8 mouse cellular contexts compared by ENCODE assay signal in the genomic region with DNA sequence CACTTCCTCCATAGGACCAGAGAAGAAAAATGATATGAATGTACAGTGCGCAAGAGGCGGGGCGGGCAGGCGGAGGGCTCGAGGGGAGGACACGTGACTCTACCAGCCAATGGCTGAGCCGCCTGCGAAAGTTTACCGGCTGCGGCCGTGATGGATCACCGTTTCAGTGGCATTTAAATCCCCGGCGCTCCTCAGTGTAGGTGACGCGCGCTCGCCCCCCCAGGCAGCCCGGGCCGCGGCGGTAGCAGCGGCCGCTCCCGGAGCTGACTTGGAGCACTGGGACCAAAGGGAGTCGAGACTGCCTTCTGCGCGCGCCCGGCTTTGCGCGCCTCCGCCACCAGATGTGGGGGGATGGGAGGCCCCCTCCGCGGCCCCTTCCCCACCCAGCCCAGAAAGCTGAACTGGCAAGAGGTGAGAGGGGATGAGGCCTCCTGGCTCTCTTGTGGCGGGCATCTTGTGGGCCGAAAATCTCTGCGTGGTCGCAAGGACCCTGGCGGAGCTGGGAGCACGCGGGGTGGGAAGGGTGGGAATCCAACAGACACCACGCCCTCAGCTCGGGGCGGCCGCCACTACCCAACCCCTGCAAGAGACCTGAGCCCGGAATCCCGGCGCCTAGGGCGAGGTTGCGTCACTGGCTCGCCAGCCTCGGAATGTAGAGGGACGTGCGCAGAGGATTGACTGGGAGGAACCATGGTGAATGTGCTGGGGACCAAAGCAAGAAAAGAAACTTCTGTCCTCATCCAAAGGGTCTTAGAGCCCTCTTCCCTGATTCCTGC. TPM values are rescaled to one million over a fixed set of nuclear protein-coding genes. Genes with fewer than 3 reads are reported as not detected.
A peak's percentile ranks its signal among the peaks of the same experiment; 100 is the strongest.
DNase-seq lines count a peak whose midpoint lies in the region; ATAC-seq and TF ChIP-seq lines count a peak whose summit lies in the region.

A gene (minus strand): TSS at position 42 of the 776 bp plus-strand sequence.

- DNase-seq in left cerebral cortex, postnatal 4 days: peak; percentile 53
- DNase-seq in left cerebral cortex, adult 9 months (ENCODE audit: low spot score in 2 of 2): no peak
- DNase-seq in heart, postnatal 10 days: peak; percentile 69 to 70
- peak; percentile 88 to 93 for DNase-seq in kidney, postnatal 4 days
- DNase-seq in mesoderm, embryonic 11.5 days (ENCODE audit: low read depth, low spot score): peak; percentile 93
- DNase-seq in right cerebral cortex, postnatal 4 days: no peak

- H3K27me3 ChIP-seq in stomach, embryonic 15.5 days (replicated peaks): peaks cover 18% of the 10 kb centered on the region; the same call in 1 of the 2 replicates

- peak within 1 kb of the TSS; percentile 90 for H3K27ac ChIP-seq in embryonic fibroblast, embryonic 13.5 days (ENCODE audit: insufficient read depth, low read length)
- H3K27ac ChIP-seq in stomach, embryonic 15.5 days: peak within 1 kb of the TSS; percentile 96

- intact Hi-C loops in left cerebral cortex, postnatal 4 days (cut with DNase I): loop anchor here (5.0 kb wide), 1 partner anchor 151 kb away; no protein-coding TSS in a partner anchor
- intact Hi-C loops in heart, postnatal 10 days (cut with DNase I): loop anchor here (2.0 to 5.0 kb wide), 2 partner anchors 71 to 146 kb away; a partner anchor contains a TSS

- H3K9ac ChIP-seq in stomach, embryonic 15.5 days: peak within 1 kb of the TSS; percentile 67

- ATAC-seq in stomach, embryonic 15.5 days (ENCODE audit: insufficient read depth, low FRiP score, low read depth): peak; percentile 83

- H3K4me1 ChIP-seq in embryonic fibroblast, embryonic 13.5 days (ENCODE audit: control insufficient read depth, insufficient read depth, low read length): 0 out of 2 replicates have a peak, but pooled peaks cover 2% of the 10 kb centered on the region
- peaks cover 21% of the 10 kb centered on the region for H3K4me1 ChIP-seq in stomach, embryonic 15.5 days

- no peaks in the 10 kb centered on the region for H3K9me3 ChIP-seq in stomach, embryonic 15.5 days

- peak; percentile 70 for TF ChIP-seq POLR2A in embryonic fibroblast, embryonic 13.5 days (IDR thresholded peaks at IDR 0.05; ENCODE audit: low read depth, low read length)

- peak within 1 kb of the TSS; percentile 88 for H3K4me2 ChIP-seq in stomach, embryonic 15.5 days

- no peak for TF ChIP-seq CTCF in embryonic fibroblast, embryonic 13.5 days (IDR thresholded peaks at IDR 0.05; ENCODE audit: borderline replicate concordance, insufficient read depth, low read length)

- peak within 1 kb of the TSS; percentile 55 for H3K4me3 ChIP-seq in embryonic fibroblast, embryonic 13.5 days (ENCODE audit: insufficient read depth, low read length)
- H3K4me3 ChIP-seq in stomach, embryonic 15.5 days (replicated peaks): peak within 1 kb of the TSS; percentile 67

- under 1% methylated on average over 53 of the region's 55 CpGs for WGBS in stomach, embryonic 15.5 days

- H3K36me3 ChIP-seq in stomach, embryonic 15.5 days: no peaks in the 10 kb centered on the region

RNA-seq across cellular contexts. Expression of the gene that starts here (rescaled TPM):
- total RNA-seq in left cerebral cortex, postnatal 4 days (2021): not detected
- 2.4 and 3.0 TPM in 2 replicates for polyA plus RNA-seq in embryonic fibroblast, embryonic 13.5 days (2011; ENCODE audit: insufficient read length, low read depth, missing spikeins)
- total RNA-seq in heart, postnatal 10 days (2021): under 1 TPM; 0.22 to 0.30 TPM
- polyA plus RNA-seq in stomach, embryonic 15.5 days (2015; fragmentation: Nextera tagmentation; extraction: Ambion mirVana): 1.3 and 2.2 TPM in 2 replicates

Comparison
In these comparisons a context has a peak if more than half of its experiments do, and no peak if none do; other contexts are left out.
1. Peak in DNase-seq in left cerebral cortex, postnatal 4 days; RNA of the gene not detected or under 1 TPM.
2. Peak in DNase-seq in heart, postnatal 10 days; RNA of the gene not detected or under 1 TPM.
3. DNase-seq: peak in kidney, postnatal 4 days (2 of 2) and mesoderm, embryonic 11.5 days (single experiment); none in left cerebral cortex, adult 9 months (0 of 2) and right cerebral cortex, postnatal 4 days (single experiment).